Mouse (Mus musculus): ENCODE results near the gene Tm7sf2. TPM values are rescaled to one million over a fixed set of nuclear protein-coding genes. Genes with fewer than 3 reads are reported as not detected.

The Tm7sf2 gene
- polyA plus RNA-seq, 1 experiment = 49.4 TPM

GRCm38 (mm10) chr19:6102169-6102853, 34.1 kb upstream of the Tm7sf2 start:
- Histone ChIP-seq H3K27me3 (ENCODE audit: control insufficient read depth, insufficient read depth, low read length) (no peaks in the 10 kb centered on the region), H3K4me3 (ENCODE audit: low read depth, low read length) (no peak overlapping the region), H3K4me1 (ENCODE audit: control insufficient read depth, insufficient read depth, insufficient read length, low read length) (peaks cover 19% of the 10 kb centered on the region), H3K36me3 (ENCODE audit: control insufficient read depth, insufficient read depth, low read length) (no peaks in the 10 kb centered on the region), H3K27ac (ENCODE audit: insufficient read depth, low read depth, low read length) (peak overlapping the region; percentile 26; the same call in 1 of the 2 replicates)
- TF ChIP-seq POLR2A (IDR thresholded peaks at IDR 0.05; ENCODE audit: low read depth, low read length) = no peak
- no peak for TF ChIP-seq CTCF (IDR thresholded peaks at IDR 0.05; ENCODE audit: extremely low read depth, insufficient read length, insufficient replicate concordance, low read depth, low read length)
- 67% methylated on average over 6 of the region's 6 CpGs for WGBS

- Histone ChIP-seq H3K27me3 (ENCODE audit: control insufficient read depth, insufficient read depth, low read length) (no peaks in the 10 kb centered on the region), H3K4me3 (ENCODE audit: low read depth, low read length) (no peak overlapping the region), H3K27ac (ENCODE audit: insufficient read depth, low read depth, low read length) (no peak overlapping the region), H3K36me3 (ENCODE audit: control insufficient read depth, insufficient read depth, low read length) (no peaks in the 10 kb centered on the region), H3K4me1 (ENCODE audit: control insufficient read depth, insufficient read depth, insufficient read length, low read length) (peaks cover 19% of the 10 kb centered on the region)
- 83% methylated on average over 6 of the region's 6 CpGs for WGBS
- no peak for TF ChIP-seq POLR2A (IDR thresholded peaks at IDR 0.05; ENCODE audit: low read depth, low read length)
- no peak for TF ChIP-seq CTCF (IDR thresholded peaks at IDR 0.05; ENCODE audit: extremely low read depth, insufficient read length, insufficient replicate concordance, low read depth, low read length)
These were observed 33.0 kb upstream of the Tm7sf2 start for GRCm38 (mm10) chr19:6101186-6101585.

GRCm38 (mm10) chr19:6097847-6098246, 29.7 kb upstream of the Tm7sf2 start:
- Histone ChIP-seq H3K36me3 (ENCODE audit: control insufficient read depth, insufficient read depth, low read length) (no peaks in the 10 kb centered on the region), H3K4me3 (ENCODE audit: low read depth, low read length) (no peak overlapping the region), H3K27me3 (ENCODE audit: control insufficient read depth, insufficient read depth, low read length) (no peaks in the 10 kb centered on the region), H3K27ac (ENCODE audit: insufficient read depth, low read depth, low read length) (no peak overlapping the region), H3K4me1 (ENCODE audit: control insufficient read depth, insufficient read depth, insufficient read length, low read length) (peaks cover 8% of the 10 kb centered on the region)
- 83% methylated on average over 3 of the region's 3 CpGs for WGBS
- no peak for TF ChIP-seq POLR2A (IDR thresholded peaks at IDR 0.05; ENCODE audit: low read depth, low read length)
- TF ChIP-seq CTCF (IDR thresholded peaks at IDR 0.05; ENCODE audit: extremely low read depth, insufficient read length, insufficient replicate concordance, low read depth, low read length) = no peak

GRCm38 (mm10) chr19:6094119-6094518, 25.9 kb upstream of the Tm7sf2 start, which contains the start of gene AC131692.1:
Gene AC131692.1, plus strand, starts transcription at chr19:6094419.
- TF ChIP-seq CTCF (IDR thresholded peaks at IDR 0.05; ENCODE audit: extremely low read depth, insufficient read length, insufficient replicate concordance, low read depth, low read length) = no peak
- TF ChIP-seq POLR2A (IDR thresholded peaks at IDR 0.05; ENCODE audit: low read depth, low read length) = no peak
- Histone ChIP-seq H3K27me3 (ENCODE audit: control insufficient read depth, insufficient read depth, low read length) (no peaks in the 10 kb centered on the region), H3K4me3 (ENCODE audit: low read depth, low read length) (no peak within 1 kb of the TSS), H3K27ac (ENCODE audit: insufficient read depth, low read depth, low read length) (no peak within 1 kb of the TSS), H3K36me3 (ENCODE audit: control insufficient read depth, insufficient read depth, low read length) (peaks cover 1% of the 10 kb centered on the region; the same call in 1 of the 2 replicates), H3K4me1 (ENCODE audit: control insufficient read depth, insufficient read depth, insufficient read length, low read length) (no peaks in the 10 kb centered on the region)
- WGBS = 86% methylated on average over 7 of the region's 7 CpGs

- WGBS = 75% methylated on average over 13 of the region's 13 CpGs
- H3K27ac ChIP-seq (ENCODE audit: insufficient read depth, low read depth, low read length) = no peak overlapping the region
- TF ChIP-seq POLR2A (IDR thresholded peaks at IDR 0.05; ENCODE audit: low read depth, low read length) (no peak), CTCF (IDR thresholded peaks at IDR 0.05; ENCODE audit: extremely low read depth, insufficient read length, insufficient replicate concordance, low read depth, low read length) (no peak)
- H3K4me3 ChIP-seq (ENCODE audit: low read depth, low read length) = no peak overlapping the region
- H3K36me3 ChIP-seq (ENCODE audit: control insufficient read depth, insufficient read depth, low read length) = peaks cover 1% of the 10 kb centered on the region; the same call in 1 of the 2 replicates
- H3K4me1 ChIP-seq (ENCODE audit: control insufficient read depth, insufficient read depth, insufficient read length, low read length) = peaks cover 6% of the 10 kb centered on the region
- no peaks in the 10 kb centered on the region for H3K27me3 ChIP-seq (ENCODE audit: control insufficient read depth, insufficient read depth, low read length)
These were observed 20.7 kb upstream of the Tm7sf2 start for GRCm38 (mm10) chr19:6088841-6089240.

- H3K27ac ChIP-seq (ENCODE audit: insufficient read depth, low read depth, low read length) = 0 out of 2 replicates have a peak overlapping the region, but pooled peaks have one; percentile 9
- peak overlapping the region; percentile 74 for H3K4me3 ChIP-seq (ENCODE audit: low read depth, low read length)
- 0 out of 2 replicates have a peak, but pooled peaks have one; percentile 3 for TF ChIP-seq POLR2A (IDR thresholded peaks at IDR 0.05; ENCODE audit: low read depth, low read length)
- TF ChIP-seq CTCF (IDR thresholded peaks at IDR 0.05; ENCODE audit: extremely low read depth, insufficient read length, insufficient replicate concordance, low read depth, low read length) = no peak
- WGBS = under 1% methylated on average over 17 of the region's 17 CpGs
- peaks cover 8% of the 10 kb centered on the region for H3K4me1 ChIP-seq (ENCODE audit: control insufficient read depth, insufficient read depth, insufficient read length, low read length)
- H3K27me3 ChIP-seq (ENCODE audit: control insufficient read depth, insufficient read depth, low read length) = no peaks in the 10 kb centered on the region
- peaks cover 22% of the 10 kb centered on the region for H3K36me3 ChIP-seq (ENCODE audit: control insufficient read depth, insufficient read depth, low read length)
These were observed 17.3 kb upstream of the Tm7sf2 start for GRCm38 (mm10) chr19:6085417-6085879.

- Histone ChIP-seq H3K4me3 (ENCODE audit: low read depth, low read length) (peak within 1 kb of the TSS; percentile 74), H3K27ac (ENCODE audit: insufficient read depth, low read depth, low read length) (0 out of 2 replicates have a peak within 1 kb of the TSS, but pooled peaks have one; percentile 9)
These were observed 16.5 kb upstream of the Tm7sf2 start, which contains the start of the genes Zfpl1 and Cdca5 for GRCm38 (mm10) chr19:6084478-6085248. Gene Zfpl1, minus strand, starts transcription at chr19:6084956. Gene Cdca5, plus strand, starts transcription at chr19:6084983.

More at GRCm38 (mm10) chr19:6084478-6085248, 16.5 kb upstream of the Tm7sf2 start, which contains the start of the genes Zfpl1 and Cdca5:
- WGBS = under 1% methylated on average over 58 of the region's 58 CpGs
- Histone ChIP-seq H3K36me3 (ENCODE audit: control insufficient read depth, insufficient read depth, low read length) (peaks cover 27% of the 10 kb centered on the region), H3K27me3 (ENCODE audit: control insufficient read depth, insufficient read depth, low read length) (no peaks in the 10 kb centered on the region), H3K4me1 (ENCODE audit: control insufficient read depth, insufficient read depth, insufficient read length, low read length) (peaks cover 8% of the 10 kb centered on the region)
- TF ChIP-seq POLR2A (IDR thresholded peaks at IDR 0.05; ENCODE audit: low read depth, low read length) (peak; percentile 51; the same call in 1 of the 2 replicates), CTCF (IDR thresholded peaks at IDR 0.05; ENCODE audit: extremely low read depth, insufficient read length, insufficient replicate concordance, low read depth, low read length) (no peak)
